In genomic region chr11:97806613-97806964, GRCm38 (mm10) we compare ENCODE assay signal across 9 mouse cellular contexts. TPM values are rescaled to one million over a fixed set of nuclear protein-coding genes. Genes with fewer than 3 reads are reported as not detected.
DNase-seq lines count a peak whose midpoint lies in the region; ATAC-seq and TF ChIP-seq lines count a peak whose summit lies in the region.
"Had no signal": no experiment of that assay in that cellular context is flagged by ENCODE, and none has a peak within 500 bp of the region (broad histone marks: within the 10 kb centered on the region; RNA-seq: fewer than 3 reads in every experiment).

No protein-coding gene starts in this region.

- H3K9me3 ChIP-seq in heart, embryonic 12.5 days (replicated peaks): no peaks in the 10 kb centered on the region
- H3K9me3 ChIP-seq in ES-E14 (ENCODE audit: control insufficient read depth, insufficient read depth, low read depth, low read length): no peaks in the 10 kb centered on the region
- H3K9me3 ChIP-seq in forebrain, postnatal 0 days (ENCODE audit: low read length): no peaks in the 10 kb centered on the region
- no peaks in the 10 kb centered on the region for H3K9me3 ChIP-seq in midbrain, embryonic 12.5 days

- ATAC-seq in heart, embryonic 12.5 days (ENCODE audit: insufficient number of reproducible peaks, low FRiP score): no peak
- no peak for ATAC-seq in forebrain, postnatal 0 days
- no peak for ATAC-seq in midbrain, embryonic 12.5 days (ENCODE audit: low FRiP score, low read depth)

- no peak for DNase-seq in heart, postnatal 14 days
- no peak for DNase-seq in ES-E14 (ENCODE audit: low read depth, low spot score)
- DNase-seq in forebrain, postnatal 0 days: no peak
- DNase-seq in spleen, postnatal 4 days (ENCODE audit: low spot score in 2 of 2): no peak
- DNase-seq in urinary bladder, postnatal 25 days (ENCODE audit: low spot score): no peak
- no peak for DNase-seq in layer of hippocampus, postnatal 14 days (ENCODE audit: low spot score in 2 of 2)

- WGBS in heart, embryonic 12.5 days: 77% methylated on average over 7 of the region's 7 CpGs
- WGBS in forebrain, postnatal 0 days: 59% methylated on average over 7 of the region's 7 CpGs
- WGBS in midbrain, embryonic 12.5 days: 64% methylated on average over 7 of the region's 7 CpGs

- H3K27me3 ChIP-seq in heart, embryonic 12.5 days (replicated peaks): no peaks in the 10 kb centered on the region
- H3K27me3 ChIP-seq in forebrain, postnatal 0 days (ENCODE audit: insufficient read depth, low read length): no peaks in the 10 kb centered on the region
- no peaks in the 10 kb centered on the region for H3K27me3 ChIP-seq in midbrain, embryonic 12.5 days

- H3K4me2 ChIP-seq in heart, embryonic 12.5 days: 0 out of 2 replicates have a peak overlapping the region, but pooled peaks have one; percentile 69
- 0 out of 2 replicates have a peak overlapping the region, but pooled peaks have one; percentile 31 for H3K4me2 ChIP-seq in forebrain, postnatal 0 days (ENCODE audit: low read depth)
- peak overlapping the region; percentile 36; the same call in 1 of the 2 replicates for H3K4me2 ChIP-seq in midbrain, embryonic 12.5 days (replicated peaks)

- H3K9ac ChIP-seq in heart, embryonic 12.5 days: no peak overlapping the region
- no peak overlapping the region for H3K9ac ChIP-seq in ES-E14 (ENCODE audit: insufficient read depth, low read depth, low read length, poor library complexity, severe bottlenecking)
- H3K9ac ChIP-seq in forebrain, postnatal 0 days: no peak overlapping the region; the same call in 1 of the 2 replicates
- no peak overlapping the region for H3K9ac ChIP-seq in midbrain, embryonic 12.5 days (replicated peaks)

- no peak overlapping the region for H3K4me3 ChIP-seq in heart, embryonic 12.5 days
- peak overlapping the region; percentile 5 to 37; a peak in 3 of 4 replicates for H3K4me3 ChIP-seq in ES-E14 (ENCODE audit: insufficient read depth in 1 of 2, low read depth in 1 of 2, low read length in 2 of 2, poor library complexity in 1 of 2, severe bottlenecking in 1 of 2)
- no peak overlapping the region for H3K4me3 ChIP-seq in forebrain, postnatal 0 days (ENCODE audit: low read depth, low read length)
- H3K4me3 ChIP-seq in midbrain, embryonic 12.5 days: no peak overlapping the region

- in situ Hi-C loops in ES-E14 (cut with MboI; ENCODE audit: low sequenced_read_pairs in 2 of 2, unreplicated experiment in 2 of 2): no loop called here

- intact Hi-C loops in heart, postnatal 14 days (cut with DNase I): no loop called here

- H3K4me1 ChIP-seq in heart, embryonic 12.5 days (replicated peaks): peaks cover 89% of the 10 kb centered on the region
- H3K4me1 ChIP-seq in ES-E14 (ENCODE audit: control insufficient read depth in 2 of 2, insufficient read depth in 2 of 2, low read length in 2 of 2, poor library complexity in 1 of 2): peaks cover 17 to 54% of the 10 kb centered on the region in 2 experiments; a peak in 3 of 4 replicates
- peaks cover 52% of the 10 kb centered on the region for H3K4me1 ChIP-seq in forebrain, postnatal 0 days (ENCODE audit: insufficient read depth)
- H3K4me1 ChIP-seq in midbrain, embryonic 12.5 days: peaks cover 79% of the 10 kb centered on the region

- H3K27ac ChIP-seq in heart, embryonic 12.5 days (ENCODE audit: poor library complexity, severe bottlenecking): no peak overlapping the region
- H3K27ac ChIP-seq in ES-E14 (ENCODE audit: insufficient read depth, low read depth, low read length, poor library complexity, severe bottlenecking): peak overlapping the region; percentile 48; the same call in 1 of the 2 replicates
- H3K27ac ChIP-seq in forebrain, postnatal 0 days (ENCODE audit: low read depth, low read length): 0 out of 2 replicates have a peak overlapping the region, but pooled peaks have one; percentile 69
- H3K27ac ChIP-seq in midbrain, embryonic 12.5 days (replicated peaks): peak overlapping the region; percentile 74; the same call in 1 of the 2 replicates

- peaks cover 28% of the 10 kb centered on the region for H3K36me3 ChIP-seq in heart, embryonic 12.5 days
- H3K36me3 ChIP-seq in ES-E14 (ENCODE audit: control insufficient read depth, insufficient read depth, low read length, poor library complexity, severe bottlenecking): peaks cover 34% of the 10 kb centered on the region
- peaks cover 22% of the 10 kb centered on the region for H3K36me3 ChIP-seq in forebrain, postnatal 0 days (ENCODE audit: insufficient read depth)
- peaks cover 23% of the 10 kb centered on the region for H3K36me3 ChIP-seq in midbrain, embryonic 12.5 days

- no peak for TF ChIP-seq CTCF in forebrain, postnatal 0 days (IDR thresholded peaks at IDR 0.05; ENCODE audit: low read depth)

TF ChIP-seq in ES-E14, 5 proteins besides CTCF, POLR2A, EP300 and RAD21:
- TF ChIP-seq MAFK (IDR thresholded peaks at IDR 0.05; ENCODE audit: insufficient read depth, low read depth, low read length): no peak
- no peak for TF ChIP-seq HCFC1 (IDR thresholded peaks at IDR 0.05; ENCODE audit: borderline replicate concordance, insufficient read depth, low read length)
- TF ChIP-seq ZNF384 (IDR thresholded peaks at IDR 0.05; ENCODE audit: low read depth, low read length): no peak
- no peak for TF ChIP-seq ZC3H11A (IDR thresholded peaks at IDR 0.05; ENCODE audit: borderline replicate concordance, low read depth, low read length)

RNA-seq across cellular contexts. Expression of gene Lasp1, which starts 7.8 kb away (rescaled TPM):
- polyA plus RNA-seq in heart, embryonic 12.5 days (2016; fragmentation: Nextera tagmentation; extraction: Ambion mirVana): 46.9 and 49.5 TPM in 2 replicates
- 10 to 100 TPM; 47.8 to 49.6 TPM for total RNA-seq in heart, postnatal 14 days (2021)
- total RNA-seq in ES-E14 (2012; rRNA removed): 108 and 147 TPM in 2 replicates
- total RNA-seq in forebrain, postnatal 0 days (2014; rRNA removed): 142 and 153 TPM in 2 replicates
- 117 and 152 TPM in 2 replicates for polyA plus RNA-seq in forebrain, postnatal 0 days (2015; fragmentation: Nextera tagmentation; extraction: Ambion mirVana)
- polyA plus RNA-seq in midbrain, embryonic 12.5 days (2016; fragmentation: Nextera tagmentation; extraction: Ambion mirVana): 102 and 106 TPM in 2 replicates
- total RNA-seq in layer of hippocampus, postnatal 14 days (2021): 100 to 1,000 TPM; 114 to 123 TPM

RNA-seq across cellular contexts. Expression of gene Rpl23, which starts 24.4 kb away (rescaled TPM):
- 404 and 410 TPM in 2 replicates for polyA plus RNA-seq in heart, embryonic 12.5 days (2016; fragmentation: Nextera tagmentation; extraction: Ambion mirVana)
- 100 to 1,000 TPM; 503 to 533 TPM for total RNA-seq in heart, postnatal 14 days (2021)
- 1,213 and 1,430 TPM in 2 replicates for total RNA-seq in ES-E14 (2012; rRNA removed)
- total RNA-seq in forebrain, postnatal 0 days (2014; rRNA removed): 310 and 470 TPM in 2 replicates
- polyA plus RNA-seq in forebrain, postnatal 0 days (2015; fragmentation: Nextera tagmentation; extraction: Ambion mirVana): 346 and 490 TPM in 2 replicates
- 370 and 378 TPM in 2 replicates for polyA plus RNA-seq in midbrain, embryonic 12.5 days (2016; fragmentation: Nextera tagmentation; extraction: Ambion mirVana)
- total RNA-seq in layer of hippocampus, postnatal 14 days (2021): 100 to 1,000 TPM; 372 to 419 TPM

RNA-seq across cellular contexts. Expression of gene 1700001P01Rik, which starts 30.9 kb away (rescaled TPM):
- polyA plus RNA-seq in heart, embryonic 12.5 days (2016; fragmentation: Nextera tagmentation; extraction: Ambion mirVana): not detected in 2 replicates
- under 1 TPM in 1 of 2 experiments, not detected in 1; 0.65 TPM for total RNA-seq in heart, postnatal 14 days (2021)
- 2.3 TPM in 2 replicates for total RNA-seq in ES-E14 (2012; rRNA removed)
- not detected in 2 replicates for total RNA-seq in forebrain, postnatal 0 days (2014; rRNA removed)
- 0.27 and 0.33 TPM in 2 replicates for polyA plus RNA-seq in forebrain, postnatal 0 days (2015; fragmentation: Nextera tagmentation; extraction: Ambion mirVana)
- polyA plus RNA-seq in midbrain, embryonic 12.5 days (2016; fragmentation: Nextera tagmentation; extraction: Ambion mirVana): 0.31 and 1.3 TPM in 2 replicates
- 1 to 10 TPM in 1 of 2 experiments, under 1 TPM in 1; 0.58 to 2.0 TPM for total RNA-seq in layer of hippocampus, postnatal 14 days (2021)
- total RNA-seq: megakaryocyte-erythroid progenitor cell, adult 5-6 weeks had no signal

RNA-seq across cellular contexts. Expression of gene B230217C12Rik, which starts 34.0 kb away (rescaled TPM):
- 6.9 and 7.4 TPM in 2 replicates for polyA plus RNA-seq in heart, embryonic 12.5 days (2016; fragmentation: Nextera tagmentation; extraction: Ambion mirVana)
- total RNA-seq in heart, postnatal 14 days (2021): 1 to 10 TPM in 1 of 2 experiments, under 1 TPM in 1; 0.95 to 1.1 TPM
- total RNA-seq in ES-E14 (2012; rRNA removed): 3.0 and 4.1 TPM in 2 replicates
- 21.0 and 24.8 TPM in 2 replicates for total RNA-seq in forebrain, postnatal 0 days (2014; rRNA removed)
- polyA plus RNA-seq in forebrain, postnatal 0 days (2015; fragmentation: Nextera tagmentation; extraction: Ambion mirVana): 28.6 and 31.5 TPM in 2 replicates
- 14.2 and 15.8 TPM in 2 replicates for polyA plus RNA-seq in midbrain, embryonic 12.5 days (2016; fragmentation: Nextera tagmentation; extraction: Ambion mirVana)
- 10 to 100 TPM; 44.2 to 49.6 TPM for total RNA-seq in layer of hippocampus, postnatal 14 days (2021)

RNA-seq across cellular contexts. Expression of gene Cwc25, which starts 40.2 kb away (rescaled TPM):
- 10.9 and 11.4 TPM in 2 replicates for polyA plus RNA-seq in heart, embryonic 12.5 days (2016; fragmentation: Nextera tagmentation; extraction: Ambion mirVana)
- 10 to 100 TPM in 1 of 2 experiments, 1 to 10 TPM in 1; 8.9 to 10.6 TPM for total RNA-seq in heart, postnatal 14 days (2021)
- total RNA-seq in ES-E14 (2012; rRNA removed): 14.0 and 18.5 TPM in 2 replicates
- 15.2 and 15.5 TPM in 2 replicates for total RNA-seq in forebrain, postnatal 0 days (2014; rRNA removed)
- 7.8 and 11.8 TPM in 2 replicates for polyA plus RNA-seq in forebrain, postnatal 0 days (2015; fragmentation: Nextera tagmentation; extraction: Ambion mirVana)
- polyA plus RNA-seq in midbrain, embryonic 12.5 days (2016; fragmentation: Nextera tagmentation; extraction: Ambion mirVana): 22.3 and 24.4 TPM in 2 replicates
- total RNA-seq in layer of hippocampus, postnatal 14 days (2021): 10 to 100 TPM; 21.3 to 21.4 TPM

Comparison
In these comparisons a context has a peak if more than half of its experiments do, and no peak if none do; other contexts are left out.
1. H3K4me3 ChIP-seq: peak in ES-E14 (2 of 2); none in heart, embryonic 12.5 days (single experiment), forebrain, postnatal 0 days (single experiment) and midbrain, embryonic 12.5 days (single experiment).
2. Peak in every context shown above with its lines, with median percentiles within 50 percentile points of each other: H3K4me2 ChIP-seq.